Mouse (Mus musculus): ENCODE results near the gene Sycp1. TPM values are rescaled to one million over a fixed set of nuclear protein-coding genes. Genes with fewer than 3 reads are reported as not detected.

The Sycp1 gene
- polyA plus RNA-seq (2012; rRNA removed), result 0.01 and 0.07 TPM in 2 replicates
- 0.18 TPM in 1 of 2 replicates, not detected in the other for polyA plus RNA-seq (2014; fragmentation: Nextera tagmentation; extraction: Ambion mirVana)

- DNase-seq (ENCODE audit: low read depth in 3 of 3, low spot score in 3 of 3), result no peak
- Histone ChIP-seq H3K27ac (no peak within 1 kb of the TSS), H3K36me3 (replicated peaks; ENCODE audit: control insufficient read depth, insufficient read depth, low read depth) (no peaks in the 10 kb centered on the region), H3K9me3 (ENCODE audit: control insufficient read depth, low read length) (no peaks in the 10 kb centered on the region), H3K4me3 (ENCODE audit: insufficient read depth in 1 of 2, low read depth in 2 of 2, low read length in 2 of 2) (no peak within 1 kb of the TSS), H3K4me1 (replicated peaks; ENCODE audit: control insufficient read depth in 2 of 2, insufficient read depth in 2 of 2, low read length in 1 of 2) (no peaks in the 10 kb centered on the region), H3K9ac (replicated peaks) (no peak within 1 kb of the TSS), H3K4me2 (ENCODE audit: low read depth) (no peak within 1 kb of the TSS), H3K27me3 (ENCODE audit: control insufficient read depth, insufficient read depth, low read length) (no peaks in the 10 kb centered on the region)
- ATAC-seq (ENCODE audit: insufficient read depth), result no peak
- WGBS (ENCODE audit: insufficient replicate concordance), result 83% methylated on average over 78 of the region's 78 CpGs
- TF ChIP-seq CTCF (IDR thresholded peaks at IDR 0.05; ENCODE audit: low read depth), result no peak
- no peak for TF ChIP-seq EP300 (IDR thresholded peaks at IDR 0.05; ENCODE audit: low read depth)
These were observed at the start of gene Sycp1 for GRCm38 (mm10) chr3:102935451-102936354. Gene Sycp1, minus strand, starts transcription at chr3:102936100.

GRCm38 (mm10) chr3:102980349-102980736 is 44.4 kb upstream of the Sycp1 start:
- no peak overlapping the region for H3K27ac ChIP-seq
- no peaks in the 10 kb centered on the region for H3K9me3 ChIP-seq (ENCODE audit: control insufficient read depth, low read length)
- H3K4me3 ChIP-seq (ENCODE audit: insufficient read depth in 1 of 2, low read depth in 2 of 2, low read length in 2 of 2), result no peak overlapping the region
- H3K9ac ChIP-seq (replicated peaks), result no peak overlapping the region
- H3K4me1 ChIP-seq (replicated peaks; ENCODE audit: control insufficient read depth in 2 of 2, insufficient read depth in 2 of 2, low read length in 1 of 2), result no peaks in the 10 kb centered on the region; a peak in 1 of 4 replicates
- no peak for ATAC-seq (ENCODE audit: insufficient read depth)
- 60% methylated on average over 3 of the region's 3 CpGs for WGBS (ENCODE audit: insufficient replicate concordance)
- H3K27me3 ChIP-seq (ENCODE audit: control insufficient read depth, insufficient read depth, low read length), result no peaks in the 10 kb centered on the region
- no peaks in the 10 kb centered on the region for H3K36me3 ChIP-seq (replicated peaks; ENCODE audit: control insufficient read depth, insufficient read depth, low read depth)
- H3K4me2 ChIP-seq (ENCODE audit: low read depth), result no peak overlapping the region
- TF ChIP-seq EP300 (IDR thresholded peaks at IDR 0.05; ENCODE audit: low read depth) (no peak), CTCF (IDR thresholded peaks at IDR 0.05; ENCODE audit: low read depth) (no peak)
- no peak for DNase-seq (ENCODE audit: low read depth in 3 of 3, low spot score in 3 of 3)

- H3K27me3 ChIP-seq (ENCODE audit: control insufficient read depth, insufficient read depth, low read length), result no peaks in the 10 kb centered on the region
- ATAC-seq (ENCODE audit: insufficient read depth) (no peak), DNase-seq (ENCODE audit: low read depth in 3 of 3, low spot score in 3 of 3) (no peak)
- TF ChIP-seq CTCF (IDR thresholded peaks at IDR 0.05; ENCODE audit: low read depth), result no peak
- TF ChIP-seq EP300 (IDR thresholded peaks at IDR 0.05; ENCODE audit: low read depth), result no peak
- no peaks in the 10 kb centered on the region for H3K36me3 ChIP-seq (replicated peaks; ENCODE audit: control insufficient read depth, insufficient read depth, low read depth)
- H3K9ac ChIP-seq (replicated peaks), result no peak overlapping the region
- H3K4me1 ChIP-seq (replicated peaks; ENCODE audit: control insufficient read depth in 2 of 2, insufficient read depth in 2 of 2, low read length in 1 of 2), result no peaks in the 10 kb centered on the region; a peak in 1 of 4 replicates
- H3K4me3 ChIP-seq (ENCODE audit: insufficient read depth in 1 of 2, low read depth in 2 of 2, low read length in 2 of 2), result no peak overlapping the region
- no peak overlapping the region for H3K27ac ChIP-seq
- no peak overlapping the region for H3K4me2 ChIP-seq (ENCODE audit: low read depth)
- 48% methylated on average over 10 of the region's 10 CpGs for WGBS (ENCODE audit: insufficient replicate concordance)
- H3K9me3 ChIP-seq (ENCODE audit: control insufficient read depth, low read length), result no peaks in the 10 kb centered on the region
These were observed 43.8 kb upstream of the Sycp1 start for GRCm38 (mm10) chr3:102979550-102980348.

GRCm38 (mm10) chr3:102976906-102977305 is 41.0 kb upstream of the Sycp1 start:
- Histone ChIP-seq H3K9me3 (ENCODE audit: control insufficient read depth, low read length) (no peaks in the 10 kb centered on the region), H3K27me3 (ENCODE audit: control insufficient read depth, insufficient read depth, low read length) (no peaks in the 10 kb centered on the region), H3K27ac (no peak overlapping the region), H3K4me3 (ENCODE audit: insufficient read depth in 1 of 2, low read depth in 2 of 2, low read length in 2 of 2) (no peak overlapping the region), H3K36me3 (replicated peaks; ENCODE audit: control insufficient read depth, insufficient read depth, low read depth) (no peaks in the 10 kb centered on the region), H3K4me2 (ENCODE audit: low read depth) (no peak overlapping the region), H3K9ac (replicated peaks) (no peak overlapping the region), H3K4me1 (replicated peaks; ENCODE audit: control insufficient read depth in 2 of 2, insufficient read depth in 2 of 2, low read length in 1 of 2) (no peaks in the 10 kb centered on the region; a peak in 1 of 4 replicates)
- 62% methylated on average over 4 of the region's 4 CpGs for WGBS (ENCODE audit: insufficient replicate concordance)
- ATAC-seq (ENCODE audit: insufficient read depth) (no peak), DNase-seq (ENCODE audit: low read depth in 3 of 3, low spot score in 3 of 3) (no peak)
- TF ChIP-seq CTCF (IDR thresholded peaks at IDR 0.05; ENCODE audit: low read depth) (no peak), EP300 (IDR thresholded peaks at IDR 0.05; ENCODE audit: low read depth) (no peak)

GRCm38 (mm10) chr3:102970508-102970907 is 34.6 kb upstream of the Sycp1 start:
- 58% methylated on average over 3 of the region's 3 CpGs for WGBS (ENCODE audit: insufficient replicate concordance)
- Histone ChIP-seq H3K27ac (no peak overlapping the region), H3K4me2 (ENCODE audit: low read depth) (no peak overlapping the region), H3K4me3 (ENCODE audit: insufficient read depth in 1 of 2, low read depth in 2 of 2, low read length in 2 of 2) (no peak overlapping the region), H3K4me1 (replicated peaks; ENCODE audit: control insufficient read depth in 2 of 2, insufficient read depth in 2 of 2, low read length in 1 of 2) (no peaks in the 10 kb centered on the region), H3K9ac (replicated peaks) (no peak overlapping the region), H3K36me3 (replicated peaks; ENCODE audit: control insufficient read depth, insufficient read depth, low read depth) (no peaks in the 10 kb centered on the region), H3K27me3 (ENCODE audit: control insufficient read depth, insufficient read depth, low read length) (no peaks in the 10 kb centered on the region), H3K9me3 (ENCODE audit: control insufficient read depth, low read length) (no peaks in the 10 kb centered on the region)
- ATAC-seq (ENCODE audit: insufficient read depth) (no peak), DNase-seq (ENCODE audit: low read depth in 3 of 3, low spot score in 3 of 3) (no peak)
- TF ChIP-seq EP300 (IDR thresholded peaks at IDR 0.05; ENCODE audit: low read depth) (no peak), CTCF (IDR thresholded peaks at IDR 0.05; ENCODE audit: low read depth) (no peak)
